Mouse (Mus musculus) ES-Bruce4 (cell line): Measurements from ENCODE around the gene Entpd2. TPM values are rescaled to one million over a fixed set of nuclear protein-coding genes. Genes with fewer than 3 reads are reported as not detected.
A peak's percentile ranks its signal among the peaks of the same experiment; 100 is the strongest.

ENCODE experiments used
- H3K27ac ChIP-seq: 2 replicates; pipeline ENCODE4 v1.5.1; 2012; ENCODE audit warnings: low read length, inconsistent platforms; ENCODE audit not compliant: insufficient read depth
- H3K27me3 ChIP-seq: 2 replicates; pipeline ENCODE4 v1.6.1; 2012; ENCODE audit warnings: mild to moderate bottlenecking, low read length, inconsistent platforms; ENCODE audit not compliant: control insufficient read depth, poor library complexity, insufficient read depth, severe bottlenecking
- H3K36me3 ChIP-seq: 2 replicates; pipeline ENCODE4 v1.6.1; 2012; ENCODE audit warnings: inconsistent platforms, mild to moderate bottlenecking, low read length, moderate library complexity; ENCODE audit not compliant: control insufficient read depth, poor library complexity, insufficient read depth, severe bottlenecking
- H3K4me1 ChIP-seq: one replicate; pipeline ENCODE4 v1.8.1; 2011; ENCODE audit warnings: low read length; ENCODE audit not compliant: control insufficient read depth, insufficient read depth
- H3K4me3 ChIP-seq: 2 replicates; pipeline ENCODE4 v1.5.1; 2011; ENCODE audit warnings: low read depth, mild to moderate bottlenecking, low read length
- H3K9ac ChIP-seq: 2 replicates; pipeline ENCODE4 v1.6.1; 2012; ENCODE audit warnings: low read depth, mild to moderate bottlenecking, inconsistent platforms; ENCODE audit not compliant: poor library complexity, severe bottlenecking
- H3K9me3 ChIP-seq: replicated peaks from 2 replicates; pipeline ENCODE4 v1.6.1; 2012; ENCODE audit warnings: mild to moderate bottlenecking, low read length, inconsistent platforms; ENCODE audit not compliant: control insufficient read depth, poor library complexity, insufficient read depth, severe bottlenecking
- CTCF ChIP-seq: IDR thresholded peaks from one replicate; pipeline ENCODE4 v1.8.1; 2011; ENCODE audit warnings: low read depth, low read length
- EP300 ChIP-seq: IDR thresholded peaks from 2 replicates; pipeline ENCODE4 v1.6.1; 2011; ENCODE audit warnings: low read depth, low read length; ENCODE audit not compliant: insufficient read depth
- POLR2A ChIP-seq: IDR thresholded peaks from one replicate; pipeline ENCODE4 v1.8.1; 2011; ENCODE audit warnings: low read length; ENCODE audit not compliant: insufficient read depth
- polyA plus RNA-seq: library from polyadenylated mRNA; stranded (reverse); fragments of >200 nt; gene quantifications from 2 replicates; pipeline ENCODE4 v1.2.4, GENCODE M21; 2011; ENCODE audit warnings: low read depth; ENCODE audit not compliant: missing spikeins, insufficient read depth, insufficient read length

Entpd2 gene
- polyA plus RNA-seq, 1 experiment, result 4.2 TPM

GRCm38 (mm10) chr2:25373431-25373830, 22.2 kb upstream of the Entpd2 start:
- H3K27ac ChIP-seq, result no peak overlapping the region
- no peaks in the 10 kb centered on the region for H3K4me1 ChIP-seq
- H3K9ac ChIP-seq, result peak overlapping the region; percentile 74
- TF ChIP-seq CTCF, result no peak
- TF ChIP-seq EP300, result no peak
- TF ChIP-seq POLR2A, result no peak
- no peaks in the 10 kb centered on the region for H3K9me3 ChIP-seq
- H3K27me3 ChIP-seq, result no peaks in the 10 kb centered on the region
- peaks cover 12% of the 10 kb centered on the region; the same call in 1 of the 2 replicates for H3K36me3 ChIP-seq
- H3K4me3 ChIP-seq, result peak overlapping the region; percentile 83

GRCm38 (mm10) chr2:25376589-25376988, 19.1 kb upstream of the Entpd2 start:
- Histone ChIP-seq H3K4me3 (no peak overlapping the region), H3K9me3 (no peaks in the 10 kb centered on the region), H3K9ac (no peak overlapping the region), H3K27ac (no peak overlapping the region), H3K27me3 (no peaks in the 10 kb centered on the region), H3K4me1 (peaks cover 2% of the 10 kb centered on the region), H3K36me3 (peaks cover 12% of the 10 kb centered on the region; the same call in 1 of the 2 replicates)
- TF ChIP-seq POLR2A (no peak), CTCF (peak; percentile 35)

- peaks cover 3% of the 10 kb centered on the region for H3K4me1 ChIP-seq
- H3K9ac ChIP-seq, result no peak overlapping the region
- no peaks in the 10 kb centered on the region for H3K36me3 ChIP-seq
- no peaks in the 10 kb centered on the region for H3K9me3 ChIP-seq
- no peak overlapping the region for H3K27ac ChIP-seq
- TF ChIP-seq EP300 (no peak), CTCF (no peak), POLR2A (no peak)
- H3K27me3 ChIP-seq, result no peaks in the 10 kb centered on the region
- H3K4me3 ChIP-seq, result no peak overlapping the region
Measured at GRCm38 (mm10) chr2:25384492-25384891, 11.2 kb upstream of the Entpd2 start.

GRCm38 (mm10) chr2:25391266-25391665, 4.4 kb upstream of the Entpd2 start:
- Histone ChIP-seq H3K9ac (no peak overlapping the region), H3K27ac (no peak overlapping the region), H3K4me1 (peaks cover 3% of the 10 kb centered on the region), H3K36me3 (no peaks in the 10 kb centered on the region), H3K27me3 (no peaks in the 10 kb centered on the region), H3K4me3 (no peak overlapping the region), H3K9me3 (no peaks in the 10 kb centered on the region)
- TF ChIP-seq EP300 (no peak), CTCF (no peak), POLR2A (no peak)

- Histone ChIP-seq H3K27ac (no peak overlapping the region), H3K9me3 (no peaks in the 10 kb centered on the region), H3K36me3 (no peaks in the 10 kb centered on the region), H3K27me3 (no peaks in the 10 kb centered on the region), H3K4me3 (no peak overlapping the region), H3K9ac (no peak overlapping the region), H3K4me1 (peaks cover 3% of the 10 kb centered on the region)
- TF ChIP-seq POLR2A (no peak), CTCF (no peak), EP300 (no peak)
Measured at GRCm38 (mm10) chr2:25394281-25395221, 1.1 kb upstream of the Entpd2 start.

- no peak for TF ChIP-seq EP300
- no peak for TF ChIP-seq POLR2A
- no peak for TF ChIP-seq CTCF
- H3K9ac ChIP-seq, result no peak overlapping the region
- H3K4me1 ChIP-seq, result peaks cover 3% of the 10 kb centered on the region
- H3K36me3 ChIP-seq, result no peaks in the 10 kb centered on the region
- peak overlapping the region; percentile 77; the same call in 1 of the 2 replicates for H3K4me3 ChIP-seq
- no peaks in the 10 kb centered on the region for H3K9me3 ChIP-seq
- H3K27ac ChIP-seq, result no peak overlapping the region
- H3K27me3 ChIP-seq, result no peaks in the 10 kb centered on the region
Measured at GRCm38 (mm10) chr2:25396597-25396983, 916 bp downstream of the Entpd2 start.
